Mouse (Mus musculus) brain, embryonic 14.5 days (tissue): ENCODE data around the gene Brca1.

Experiments used
- CTCF ChIP-seq: fragments of 200-500 bp; IDR thresholded peaks from 2 replicates; pipeline ENCODE4 v1.5.1; 2012; ENCODE audit warnings: inconsistent platforms, mild to moderate bottlenecking, moderate library complexity, borderline replicate concordance; ENCODE audit not compliant: insufficient read depth, insufficient read length; ENCODE audit errors: extremely low read depth
- POLR2A ChIP-seq: fragments of 200-500 bp; IDR thresholded peaks from 2 replicates; pipeline ENCODE4 v1.6.1; 2012; ENCODE audit warnings: mild to moderate bottlenecking, inconsistent platforms, borderline replicate concordance; ENCODE audit not compliant: poor library complexity, insufficient read depth, insufficient read length, severe bottlenecking; ENCODE audit errors: extremely low read depth

- TF ChIP-seq POLR2A (no peak), CTCF (no peak)
Measured at GRCm38 (mm10) chr11:101582054-101583035, 30.6 kb upstream of the Brca1 start, which contains the start of gene Tmem106a.
